Mouse (Mus musculus): ENCODE results near the gene Sap30.

GRCm38 (mm10) chr8:57435768-57436436 lies 51.8 kb downstream of the Sap30 start:
- no peak for TF ChIP-seq CTCF (IDR thresholded peaks at IDR 0.05; ENCODE audit: borderline replicate concordance, control insufficient read depth, extremely low read depth, insufficient read depth, low read length, poor library complexity)
- no peak for TF ChIP-seq POLR2A (IDR thresholded peaks at IDR 0.05; ENCODE audit: control insufficient read depth, extremely low read depth, insufficient read depth, low read length, poor library complexity)
